Mouse (Mus musculus) skeletal muscle tissue, adult 2 months (tissue): ENCODE measurements at regions not wholly inside any gene's neighbourhood (a gene's known extent, or its start where the extent isn't known, plus 50 kb on each side); places are given as distances from the start of the nearest gene placed in this dataset.
"Not testable (repeated sequence)": the region's sequence is repeated elsewhere in the genome, so short reads cannot be mapped to it uniquely, and the experiment has no call there.

ENCODE experiments used
- DNase-seq: peaks from one replicate; pipeline ENCODE4 v3.0.0-alpha.2; 2012; ENCODE audit warnings: low read depth, low spot score

- DNase-seq = peak; percentile 21
Measured at GRCm38 (mm10) chrX:50675356-50675755, 165.5 kb upstream of the Stk26 start.

GRCm38 (mm10) chrX:50657835-50658565, 182.8 kb upstream of the Stk26 start:
- no peak for DNase-seq

- no peak for DNase-seq
Measured at GRCm38 (mm10) chrX:50657180-50657834, 183.5 kb upstream of the Stk26 start.

- not testable (repeated sequence) for DNase-seq
Measured at GRCm38 (mm10) chrX:50655380-50655779, 185.5 kb upstream of the Stk26 start.

- no peak for DNase-seq
Measured at GRCm38 (mm10) chrX:50641347-50641746, 199.5 kb upstream of the Stk26 start.

- DNase-seq = no peak
Measured at GRCm38 (mm10) chrX:50635634-50636033, 205.2 kb upstream of the Stk26 start.

GRCm38 (mm10) chrX:50634842-50635615, 205.8 kb upstream of the Stk26 start:
- peak; percentile 76 for DNase-seq

- DNase-seq = no peak
Measured at GRCm38 (mm10) chrX:50632536-50632935, 204.2 kb upstream of the Olfr1324 start.

- no peak for DNase-seq
Measured at GRCm38 (mm10) chrX:50625336-50625735, 197.0 kb upstream of the Olfr1324 start.

- no peak for DNase-seq
Measured at GRCm38 (mm10) chrX:50622984-50623455, 194.7 kb upstream of the Olfr1324 start.

GRCm38 (mm10) chrX:50620909-50621308, 192.6 kb upstream of the Olfr1324 start:
- no peak for DNase-seq

GRCm38 (mm10) chrX:50619919-50620318, 191.6 kb upstream of the Olfr1324 start:
- DNase-seq = no peak

GRCm38 (mm10) chrX:50618936-50619335, 190.6 kb upstream of the Olfr1324 start:
- DNase-seq = no peak

GRCm38 (mm10) chrX:50616920-50617319, 188.6 kb upstream of the Olfr1324 start:
- not testable (repeated sequence) for DNase-seq

GRCm38 (mm10) chrX:50614874-50615273, 186.6 kb upstream of the Olfr1324 start:
- DNase-seq = not testable (repeated sequence)

GRCm38 (mm10) chrX:50614367-50614766, 186.1 kb upstream of the Olfr1324 start:
- not testable (repeated sequence) for DNase-seq

GRCm38 (mm10) chrX:50611765-50612591, 183.7 kb upstream of the Olfr1324 start:
- DNase-seq = no peak

GRCm38 (mm10) chrX:50608141-50608540, 179.8 kb upstream of the Olfr1324 start:
- not testable (repeated sequence) for DNase-seq

GRCm38 (mm10) chrX:50607636-50608035, 179.3 kb upstream of the Olfr1324 start:
- no peak for DNase-seq

GRCm38 (mm10) chrX:50605517-50605916, 177.2 kb upstream of the Olfr1324 start:
- DNase-seq = not testable (repeated sequence)

- DNase-seq = not testable (repeated sequence)
Measured at GRCm38 (mm10) chrX:50604995-50605394, 176.7 kb upstream of the Olfr1324 start.
